Mouse (Mus musculus): ENCODE measurements at regions not wholly inside any gene's neighbourhood (a gene's known extent, or its start where the extent isn't known, plus 50 kb on each side); places are given as distances from the start of the nearest gene placed in this dataset.

- no peak overlapping the region for H3K4me3 ChIP-seq (ENCODE audit: extremely low read depth, insufficient read depth, insufficient read length)
- DNase-seq (ENCODE audit: low read depth in 1 of 2, low spot score in 2 of 2), result no peak
- no peaks in the 10 kb centered on the region for H3K36me3 ChIP-seq (ENCODE audit: control insufficient read depth, insufficient read depth, low read length)
- H3K27me3 ChIP-seq (ENCODE audit: control insufficient read depth, insufficient read depth, low read length), result no peaks in the 10 kb centered on the region
- no peaks in the 10 kb centered on the region for H3K4me1 ChIP-seq (ENCODE audit: control insufficient read depth, insufficient read depth, insufficient read length)
- TF ChIP-seq CTCF (IDR thresholded peaks at IDR 0.05; ENCODE audit: extremely low read depth, insufficient read depth, insufficient read length, insufficient replicate concordance), result no peak
- WGBS, result 71% methylated on average over 4 of the region's 4 CpGs
- H3K27ac ChIP-seq (ENCODE audit: insufficient read depth, low read length), result no peak overlapping the region
These were observed 1299.3 kb downstream of the Zfp704 start for GRCm38 (mm10) chr3:8310379-8311128.

- no peak for DNase-seq (ENCODE audit: low read depth in 1 of 2, low spot score in 2 of 2)
- Histone ChIP-seq H3K4me1 (ENCODE audit: control insufficient read depth, insufficient read depth, insufficient read length) (no peaks in the 10 kb centered on the region), H3K27me3 (ENCODE audit: control insufficient read depth, insufficient read depth, low read length) (no peaks in the 10 kb centered on the region), H3K36me3 (ENCODE audit: control insufficient read depth, insufficient read depth, low read length) (no peaks in the 10 kb centered on the region), H3K27ac (ENCODE audit: insufficient read depth, low read length) (no peak overlapping the region), H3K4me3 (ENCODE audit: extremely low read depth, insufficient read depth, insufficient read length) (no peak overlapping the region)
- no peak for TF ChIP-seq CTCF (IDR thresholded peaks at IDR 0.05; ENCODE audit: extremely low read depth, insufficient read depth, insufficient read length, insufficient replicate concordance)
- no peak for TF ChIP-seq POLR2A (IDR thresholded peaks at IDR 0.05; ENCODE audit: low read depth, low read length)
- WGBS, result 79% methylated on average over 3 of the region's 3 CpGs
These were observed 1302.6 kb downstream of the Zfp704 start for GRCm38 (mm10) chr3:8307296-8307695.

- TF ChIP-seq CTCF (IDR thresholded peaks at IDR 0.05; ENCODE audit: extremely low read depth, insufficient read depth, insufficient read length, insufficient replicate concordance), result no peak
- TF ChIP-seq POLR2A (IDR thresholded peaks at IDR 0.05; ENCODE audit: low read depth, low read length), result no peak
- H3K4me1 ChIP-seq (ENCODE audit: control insufficient read depth, insufficient read depth, insufficient read length), result no peaks in the 10 kb centered on the region
- no peak overlapping the region for H3K27ac ChIP-seq (ENCODE audit: insufficient read depth, low read length)
- no peaks in the 10 kb centered on the region for H3K36me3 ChIP-seq (ENCODE audit: control insufficient read depth, insufficient read depth, low read length)
- H3K4me3 ChIP-seq (ENCODE audit: extremely low read depth, insufficient read depth, insufficient read length), result no peak overlapping the region
- DNase-seq (ENCODE audit: low read depth in 1 of 2, low spot score in 2 of 2), result no peak
- no peaks in the 10 kb centered on the region for H3K27me3 ChIP-seq (ENCODE audit: control insufficient read depth, insufficient read depth, low read length)
These were observed 1305.1 kb downstream of the Zfp704 start for GRCm38 (mm10) chr3:8304784-8305183.

DNA sequence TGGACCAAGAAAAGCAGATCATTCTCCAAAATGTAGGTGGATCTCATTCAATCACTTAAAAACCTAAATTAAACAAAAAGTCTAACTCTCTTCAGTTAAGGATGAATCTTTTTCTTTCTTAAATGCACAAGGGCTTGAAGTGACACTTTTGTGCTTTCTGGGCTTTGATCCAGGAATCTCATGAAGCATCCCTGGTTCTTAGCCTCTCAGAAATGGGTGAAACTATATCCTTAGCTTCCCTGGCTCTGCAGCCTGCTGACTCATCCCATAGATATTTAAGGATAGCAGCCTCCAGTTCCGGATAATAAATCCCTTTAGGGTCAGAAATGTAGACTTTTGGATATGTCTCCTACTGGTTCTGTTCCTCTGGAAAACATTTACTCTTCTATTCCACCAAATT, 1316.8 kb downstream of the Zfp704 start:
- H3K27ac ChIP-seq (ENCODE audit: insufficient read depth, low read length), result no peak overlapping the region
- 76% methylated on average over 1 of the region's 1 CpGs for WGBS
- DNase-seq (ENCODE audit: low read depth in 1 of 2, low spot score in 2 of 2), result no peak

GRCm38 (mm10) chr3:8289558-8289957, 1320.3 kb downstream of the Zfp704 start:
- Histone ChIP-seq H3K27ac (ENCODE audit: insufficient read depth, low read length) (no peak overlapping the region), H3K36me3 (ENCODE audit: control insufficient read depth, insufficient read depth, low read length) (no peaks in the 10 kb centered on the region), H3K4me1 (ENCODE audit: control insufficient read depth, insufficient read depth, insufficient read length) (no peaks in the 10 kb centered on the region), H3K4me3 (ENCODE audit: extremely low read depth, insufficient read depth, insufficient read length) (no peak overlapping the region), H3K27me3 (ENCODE audit: control insufficient read depth, insufficient read depth, low read length) (no peaks in the 10 kb centered on the region)
- TF ChIP-seq POLR2A (IDR thresholded peaks at IDR 0.05; ENCODE audit: low read depth, low read length), result no peak
- no peak for TF ChIP-seq CTCF (IDR thresholded peaks at IDR 0.05; ENCODE audit: extremely low read depth, insufficient read depth, insufficient read length, insufficient replicate concordance)
- 64% methylated on average over 2 of the region's 2 CpGs for WGBS
- DNase-seq (ENCODE audit: low read depth in 1 of 2, low spot score in 2 of 2), result no peak

More for the DNA sequence above, 1316.8 kb downstream of the Zfp704 start:
- Histone ChIP-seq H3K36me3 (ENCODE audit: control insufficient read depth, insufficient read depth, low read length) (no peaks in the 10 kb centered on the region), H3K27me3 (ENCODE audit: control insufficient read depth, insufficient read depth, low read length) (no peaks in the 10 kb centered on the region), H3K4me3 (ENCODE audit: extremely low read depth, insufficient read depth, insufficient read length) (no peak overlapping the region), H3K4me1 (ENCODE audit: control insufficient read depth, insufficient read depth, insufficient read length) (no peaks in the 10 kb centered on the region)
- TF ChIP-seq POLR2A (IDR thresholded peaks at IDR 0.05; ENCODE audit: low read depth, low read length) (no peak), CTCF (IDR thresholded peaks at IDR 0.05; ENCODE audit: extremely low read depth, insufficient read depth, insufficient read length, insufficient replicate concordance) (no peak)

GRCm38 (mm10) chr3:8288437-8288836, 1321.4 kb downstream of the Zfp704 start:
- DNase-seq (ENCODE audit: low read depth in 1 of 2, low spot score in 2 of 2), result no peak

GRCm38 (mm10) chr3:8284655-8285428, 1325.0 kb downstream of the Zfp704 start:
- TF ChIP-seq POLR2A (IDR thresholded peaks at IDR 0.05; ENCODE audit: low read depth, low read length) (no peak), CTCF (IDR thresholded peaks at IDR 0.05; ENCODE audit: extremely low read depth, insufficient read depth, insufficient read length, insufficient replicate concordance) (no peak)
- no peak for DNase-seq (ENCODE audit: low read depth in 1 of 2, low spot score in 2 of 2)
- Histone ChIP-seq H3K27me3 (ENCODE audit: control insufficient read depth, insufficient read depth, low read length) (no peaks in the 10 kb centered on the region), H3K27ac (ENCODE audit: insufficient read depth, low read length) (no peak overlapping the region), H3K4me1 (ENCODE audit: control insufficient read depth, insufficient read depth, insufficient read length) (no peaks in the 10 kb centered on the region), H3K4me3 (ENCODE audit: extremely low read depth, insufficient read depth, insufficient read length) (no peak overlapping the region), H3K36me3 (ENCODE audit: control insufficient read depth, insufficient read depth, low read length) (no peaks in the 10 kb centered on the region)
- 78% methylated on average over 14 of the region's 14 CpGs for WGBS

More at GRCm38 (mm10) chr3:8288437-8288836, 1321.4 kb downstream of the Zfp704 start:
- Histone ChIP-seq H3K4me3 (ENCODE audit: extremely low read depth, insufficient read depth, insufficient read length) (no peak overlapping the region), H3K4me1 (ENCODE audit: control insufficient read depth, insufficient read depth, insufficient read length) (no peaks in the 10 kb centered on the region), H3K27ac (ENCODE audit: insufficient read depth, low read length) (no peak overlapping the region), H3K27me3 (ENCODE audit: control insufficient read depth, insufficient read depth, low read length) (no peaks in the 10 kb centered on the region), H3K36me3 (ENCODE audit: control insufficient read depth, insufficient read depth, low read length) (no peaks in the 10 kb centered on the region)
- 83% methylated on average over 1 of the region's 1 CpGs for WGBS
- TF ChIP-seq POLR2A (IDR thresholded peaks at IDR 0.05; ENCODE audit: low read depth, low read length), result no peak
- no peak for TF ChIP-seq CTCF (IDR thresholded peaks at IDR 0.05; ENCODE audit: extremely low read depth, insufficient read depth, insufficient read length, insufficient replicate concordance)
